Mouse (Mus musculus) hindbrain, postnatal 0 days (tissue): ENCODE measurements at regions not wholly inside any gene's neighbourhood (a gene's known extent, or its start where the extent isn't known, plus 50 kb on each side); places are given as distances from the start of the nearest gene placed in this dataset.

Experiments
- ATAC-seq: fragments of 200-750 bp; cut with Nextera tagmentation; 2 replicates; pipeline ENCODE4 v1.8.0; 2017; ENCODE audit warnings: mild to moderate bottlenecking, moderate TSS enrichment, moderate library complexity
- DNase-seq: peaks from one replicate; pipeline ENCODE4 v3.0.0-alpha.2; 2015; ENCODE audit warnings: low spot score
- H3K27ac ChIP-seq: fragments of 300-500 bp; sonication (generic); 2 replicates; pipeline ENCODE4 v1.5.1; 2014; ENCODE audit warnings: mild to moderate bottlenecking
- H3K27me3 ChIP-seq: fragments of 300-500 bp; sonication (generic); 2 replicates; pipeline ENCODE4 v1.6.1; 2014; ENCODE audit warnings: low read length, mixed read lengths; ENCODE audit not compliant: insufficient read depth
- H3K36me3 ChIP-seq: fragments of 300-500 bp; sonication (generic); 2 replicates; pipeline ENCODE4 v1.6.1; 2014; ENCODE audit warnings: low read length, mixed read lengths; ENCODE audit not compliant: insufficient read depth
- H3K4me1 ChIP-seq: fragments of 300-500 bp; sonication (generic); 2 replicates; pipeline ENCODE4 v1.6.1; 2014; ENCODE audit warnings: antibody characterized with exemption, low read length, mixed read lengths; ENCODE audit not compliant: insufficient read depth
- H3K4me2 ChIP-seq: fragments of 300-500 bp; sonication (generic); 2 replicates; pipeline ENCODE4 v1.6.1; 2014; ENCODE audit warnings: low read depth, mild to moderate bottlenecking, low read length, moderate library complexity, mixed read lengths
- H3K4me3 ChIP-seq: fragments of 300-500 bp; sonication (generic); 2 replicates; pipeline ENCODE4 v1.5.1; 2014; ENCODE audit warnings: low read length
- H3K9ac ChIP-seq: fragments of 300-500 bp; sonication (generic); replicated peaks from 2 replicates; pipeline ENCODE4 v1.6.1; 2014; ENCODE audit warnings: mild to moderate bottlenecking, low read length, moderate library complexity, mixed read lengths
- H3K9me3 ChIP-seq: fragments of 300-500 bp; sonication (generic); 2 replicates; pipeline ENCODE4 v1.6.1; 2016; ENCODE audit warnings: low read length, mixed read lengths
- CTCF ChIP-seq: IDR thresholded peaks from 2 replicates; pipeline ENCODE4 v1.5.1; 2016; ENCODE audit warnings: antibody characterized with exemption, control low read depth, low read depth
- WGBS: fragments of 180-500 bp; shearing (Covaris S2); extraction: QIAGEN DNeasy Blood & Tissue Kit; methylation state at CpG from one replicate; pipeline ENCODE4 v1.1.7; 2014; 5-methylcytosine and 5-hydroxymethylcytosine counted together

DNA sequence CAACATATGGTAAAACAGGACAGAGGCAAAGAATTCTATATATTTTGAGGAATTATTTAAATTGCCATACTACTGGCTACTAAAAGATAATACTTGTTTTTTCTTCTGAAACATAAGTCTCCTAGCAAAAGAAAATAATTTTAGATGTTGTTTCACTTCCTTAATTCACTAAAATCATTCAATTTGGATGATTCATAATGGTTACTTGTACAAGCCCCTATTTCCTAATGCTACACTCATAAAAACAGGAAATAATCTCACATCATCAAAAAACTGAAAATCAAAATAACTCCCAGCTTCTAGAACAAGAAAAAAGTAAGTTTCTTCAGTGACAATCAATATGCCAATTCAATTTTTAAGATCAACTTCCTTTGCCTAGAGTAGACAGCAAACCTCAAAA is 951.6 kb upstream of the B3galt2 start:
- no peak for ATAC-seq

DNA sequence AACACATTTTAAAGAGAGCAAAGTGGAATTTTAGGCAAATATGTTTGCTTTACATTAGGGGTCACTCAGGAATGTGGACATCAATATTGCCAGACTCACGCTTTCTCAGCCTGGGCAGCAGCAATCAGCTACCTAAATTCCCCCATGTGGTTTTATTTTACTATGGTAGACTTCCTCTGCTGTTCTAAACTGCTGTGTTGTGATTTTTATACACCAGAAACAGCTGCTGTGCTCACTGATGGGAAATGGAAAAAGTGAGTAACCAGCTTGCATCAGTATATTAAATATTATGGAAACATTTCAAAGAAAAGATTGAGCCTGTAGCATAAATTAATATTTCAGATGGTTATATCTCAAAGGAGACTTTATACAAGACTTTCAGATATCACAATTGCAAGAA is 945.3 kb upstream of the B3galt2 start:
- Histone ChIP-seq H3K9me3 (no peaks in the 10 kb centered on the region), H3K9ac (no peak overlapping the region), H3K27me3 (no peaks in the 10 kb centered on the region), H3K4me3 (no peak overlapping the region), H3K4me2 (no peak overlapping the region), H3K27ac (no peak overlapping the region), H3K4me1 (no peaks in the 10 kb centered on the region), H3K36me3 (no peaks in the 10 kb centered on the region)
- no peak for TF ChIP-seq CTCF
- WGBS, result 70% methylated on average over 1 of the region's 1 CpGs
- DNase-seq (no peak), ATAC-seq (no peak)

More for the DNA sequence above, 951.6 kb upstream of the B3galt2 start:
- DNase-seq, result no peak
- H3K4me3 ChIP-seq, result no peak overlapping the region
- H3K27me3 ChIP-seq, result no peaks in the 10 kb centered on the region
- H3K27ac ChIP-seq, result no peak overlapping the region
- H3K9me3 ChIP-seq, result no peaks in the 10 kb centered on the region
- H3K36me3 ChIP-seq, result no peaks in the 10 kb centered on the region
- H3K4me1 ChIP-seq, result no peaks in the 10 kb centered on the region
- no peak overlapping the region for H3K9ac ChIP-seq
- TF ChIP-seq CTCF, result no peak
- H3K4me2 ChIP-seq, result no peak overlapping the region

DNA sequence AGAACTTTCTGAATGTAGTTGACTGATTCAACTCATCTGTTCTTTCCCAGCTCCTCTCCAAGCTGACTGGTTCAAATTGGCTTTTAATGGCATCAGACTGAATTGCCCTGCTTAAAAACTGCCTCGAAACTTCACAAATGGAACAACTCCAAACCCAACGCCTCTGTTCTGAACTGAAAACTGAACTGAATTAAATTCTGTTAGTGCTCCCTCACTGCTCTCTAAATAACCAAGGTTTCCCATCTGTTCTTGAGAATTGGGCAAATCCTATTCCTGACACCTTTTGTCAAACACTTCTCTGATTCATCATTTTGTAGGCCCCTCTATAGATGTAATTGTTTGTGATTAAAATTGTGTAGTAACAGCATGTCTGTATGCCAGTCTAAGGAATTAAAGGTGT is 932.2 kb upstream of the B3galt2 start:
- Histone ChIP-seq H3K27me3 (no peaks in the 10 kb centered on the region), H3K9me3 (no peaks in the 10 kb centered on the region), H3K27ac (no peak overlapping the region), H3K9ac (no peak overlapping the region), H3K4me1 (no peaks in the 10 kb centered on the region), H3K4me3 (no peak overlapping the region), H3K4me2 (no peak overlapping the region), H3K36me3 (no peaks in the 10 kb centered on the region)
- TF ChIP-seq CTCF, result no peak
- ATAC-seq (no peak), DNase-seq (no peak)
- 79% methylated on average over 2 of the region's 2 CpGs for WGBS

DNA sequence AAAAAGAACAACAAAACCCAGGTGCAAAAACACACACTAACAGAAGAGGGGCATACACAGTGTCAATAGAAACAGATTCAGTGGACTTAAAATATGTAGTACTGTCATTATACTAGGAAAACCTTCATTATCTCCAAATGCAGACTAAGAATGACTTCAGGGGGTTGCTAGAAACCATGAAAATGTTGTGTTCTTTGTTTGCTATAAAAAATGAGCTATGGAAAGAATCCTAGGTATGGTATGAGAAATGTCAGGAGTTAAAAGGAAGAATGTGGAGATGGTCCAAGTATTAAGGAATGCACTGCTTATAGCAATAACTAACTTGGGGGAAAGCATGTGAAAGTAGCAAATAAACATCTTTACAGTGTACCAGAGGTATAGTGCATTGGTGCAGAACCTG is 910.2 kb upstream of the B3galt2 start:
- H3K9ac ChIP-seq, result no peak overlapping the region
- H3K4me3 ChIP-seq, result no peak overlapping the region
- H3K9me3 ChIP-seq, result no peaks in the 10 kb centered on the region
- TF ChIP-seq CTCF, result no peak
- H3K36me3 ChIP-seq, result no peaks in the 10 kb centered on the region
- H3K4me2 ChIP-seq, result no peak overlapping the region
- no peaks in the 10 kb centered on the region for H3K27me3 ChIP-seq
- DNase-seq, result no peak
- ATAC-seq, result no peak
- H3K27ac ChIP-seq, result no peak overlapping the region
- no peaks in the 10 kb centered on the region for H3K4me1 ChIP-seq

- ATAC-seq (no peak), DNase-seq (no peak)
- H3K27me3 ChIP-seq, result no peaks in the 10 kb centered on the region
- no peak overlapping the region for H3K27ac ChIP-seq
- H3K4me2 ChIP-seq, result no peak overlapping the region
- TF ChIP-seq CTCF, result no peak
- H3K9me3 ChIP-seq, result no peaks in the 10 kb centered on the region
- no peak overlapping the region for H3K4me3 ChIP-seq
- H3K9ac ChIP-seq, result no peak overlapping the region
- no peaks in the 10 kb centered on the region for H3K36me3 ChIP-seq
- no peaks in the 10 kb centered on the region for H3K4me1 ChIP-seq
Observed at GRCm38 (mm10) chr1:142734108-142734507, 906.4 kb upstream of the B3galt2 start.

DNA sequence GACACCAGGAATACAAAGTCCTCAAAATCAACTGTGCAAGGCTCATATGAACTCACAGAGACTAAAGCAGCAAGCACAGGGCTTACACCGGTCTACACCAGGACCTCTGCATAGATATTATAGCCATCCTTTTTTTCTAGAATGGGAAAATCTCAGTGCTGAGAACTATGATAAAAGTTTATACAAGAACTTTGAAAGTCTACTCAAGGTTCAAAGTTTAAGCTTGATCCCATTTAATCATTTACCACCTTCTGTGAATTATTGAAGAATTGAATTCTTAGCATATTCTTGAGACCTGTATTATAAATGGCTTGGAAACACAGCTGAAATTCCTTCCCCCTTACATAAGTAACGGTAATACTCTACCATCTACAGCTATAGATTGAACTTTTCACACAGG is 902.1 kb upstream of the B3galt2 start:
- ATAC-seq (no peak), DNase-seq (no peak)
- H3K4me3 ChIP-seq, result no peak overlapping the region
- no peaks in the 10 kb centered on the region for H3K4me1 ChIP-seq
- no peaks in the 10 kb centered on the region for H3K9me3 ChIP-seq
- 92% methylated on average over 2 of the region's 2 CpGs for WGBS
- H3K27me3 ChIP-seq, result no peaks in the 10 kb centered on the region
- H3K9ac ChIP-seq, result no peak overlapping the region
- H3K27ac ChIP-seq, result no peak overlapping the region
- no peak for TF ChIP-seq CTCF
- H3K4me2 ChIP-seq, result no peak overlapping the region
- H3K36me3 ChIP-seq, result no peaks in the 10 kb centered on the region

DNA sequence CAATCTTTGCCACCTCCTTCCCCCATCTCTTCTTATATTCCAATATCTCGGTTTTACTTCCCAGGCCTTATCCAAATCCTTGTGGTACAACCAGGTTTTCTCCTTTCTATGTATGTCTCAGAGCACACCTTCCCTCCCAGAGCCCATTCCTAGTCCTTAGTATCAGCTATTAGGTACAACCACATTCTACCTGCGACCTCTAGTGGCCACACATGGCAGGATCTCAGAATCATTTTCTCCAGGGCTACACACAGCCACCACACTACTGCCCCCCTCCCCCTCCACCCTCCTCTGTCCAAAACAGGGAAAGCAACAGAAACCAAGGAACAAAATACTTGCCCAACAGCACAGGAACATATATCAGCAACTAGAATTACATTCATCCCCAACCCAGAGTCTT is 898.2 kb upstream of the B3galt2 start:
- ATAC-seq, result 0 out of 2 replicates have a peak, but pooled peaks have one; percentile 53
- no peak overlapping the region for H3K4me3 ChIP-seq
- DNase-seq, result peak; percentile 48
- no peak overlapping the region for H3K4me2 ChIP-seq
- H3K36me3 ChIP-seq, result no peaks in the 10 kb centered on the region
- 12% methylated on average over 2 of the region's 2 CpGs for WGBS
- peak; percentile 59 for TF ChIP-seq CTCF
- H3K27ac ChIP-seq, result no peak overlapping the region
- H3K4me1 ChIP-seq, result no peaks in the 10 kb centered on the region
- H3K9ac ChIP-seq, result no peak overlapping the region
- H3K9me3 ChIP-seq, result no peaks in the 10 kb centered on the region
- H3K27me3 ChIP-seq, result no peaks in the 10 kb centered on the region

DNA sequence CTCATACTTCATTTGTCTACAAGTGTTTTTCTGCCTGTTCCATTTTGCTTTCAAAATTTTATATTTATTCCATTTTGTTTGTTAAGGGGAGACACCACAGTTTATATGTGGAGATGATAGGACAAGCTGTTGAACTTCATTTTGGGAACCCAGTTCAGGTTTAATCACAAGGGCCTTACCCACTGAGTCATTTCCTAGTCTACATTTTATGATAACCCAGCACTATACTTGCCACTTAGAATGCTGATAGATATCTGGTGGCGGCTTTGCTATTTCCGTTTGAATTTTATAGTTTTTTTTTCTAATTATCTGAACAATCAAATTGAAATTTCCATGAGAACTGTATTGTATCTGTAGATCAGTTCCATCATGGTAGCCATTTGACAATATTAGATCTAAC is 869.5 kb upstream of the B3galt2 start:
- H3K4me1 ChIP-seq, result no peaks in the 10 kb centered on the region
- TF ChIP-seq CTCF, result no peak
- H3K4me2 ChIP-seq, result no peak overlapping the region
- no peak for DNase-seq
- ATAC-seq, result no peak
- H3K9ac ChIP-seq, result no peak overlapping the region
- no peak overlapping the region for H3K4me3 ChIP-seq
- no peaks in the 10 kb centered on the region for H3K36me3 ChIP-seq
- H3K27me3 ChIP-seq, result no peaks in the 10 kb centered on the region
- H3K9me3 ChIP-seq, result no peaks in the 10 kb centered on the region
- 96% methylated on average over 2 of the region's 2 CpGs for WGBS
- no peak overlapping the region for H3K27ac ChIP-seq
